Mouse (Mus musculus) CD8-positive naive resting alpha-beta T cell, adult 2 months (primary cell): ENCODE measurements around the gene Rnaseh2b.

ENCODE experiments used
- DNase-seq, 2 experiments: peaks; one replicate each; pipeline ENCODE4 v3.0.0; 2022; ENCODE audit warnings: low read depth in 2 of 2, low spot score in 2 of 2

Rnaseh2b gene

DNA sequence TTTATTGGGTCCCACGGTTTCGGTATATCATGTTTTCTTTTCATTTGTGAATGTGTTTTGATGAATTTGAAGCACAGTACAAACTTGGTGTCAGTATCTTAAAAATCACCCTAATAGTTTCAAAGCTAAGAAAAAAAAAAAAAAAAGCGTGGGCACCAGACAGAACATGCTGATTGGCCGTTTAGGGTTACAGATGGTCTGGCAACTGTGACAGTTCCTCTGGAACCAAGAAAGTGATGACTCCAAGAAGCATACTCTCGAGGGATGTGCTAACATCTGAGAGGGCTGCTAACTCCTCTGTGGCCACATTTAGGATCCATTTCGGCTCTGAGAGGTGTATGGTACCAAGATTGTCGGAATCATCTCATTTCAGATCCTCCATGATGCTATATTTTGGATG is 62.8 kb downstream of the Rnaseh2b start:
- DNase-seq = no peak

DNA sequence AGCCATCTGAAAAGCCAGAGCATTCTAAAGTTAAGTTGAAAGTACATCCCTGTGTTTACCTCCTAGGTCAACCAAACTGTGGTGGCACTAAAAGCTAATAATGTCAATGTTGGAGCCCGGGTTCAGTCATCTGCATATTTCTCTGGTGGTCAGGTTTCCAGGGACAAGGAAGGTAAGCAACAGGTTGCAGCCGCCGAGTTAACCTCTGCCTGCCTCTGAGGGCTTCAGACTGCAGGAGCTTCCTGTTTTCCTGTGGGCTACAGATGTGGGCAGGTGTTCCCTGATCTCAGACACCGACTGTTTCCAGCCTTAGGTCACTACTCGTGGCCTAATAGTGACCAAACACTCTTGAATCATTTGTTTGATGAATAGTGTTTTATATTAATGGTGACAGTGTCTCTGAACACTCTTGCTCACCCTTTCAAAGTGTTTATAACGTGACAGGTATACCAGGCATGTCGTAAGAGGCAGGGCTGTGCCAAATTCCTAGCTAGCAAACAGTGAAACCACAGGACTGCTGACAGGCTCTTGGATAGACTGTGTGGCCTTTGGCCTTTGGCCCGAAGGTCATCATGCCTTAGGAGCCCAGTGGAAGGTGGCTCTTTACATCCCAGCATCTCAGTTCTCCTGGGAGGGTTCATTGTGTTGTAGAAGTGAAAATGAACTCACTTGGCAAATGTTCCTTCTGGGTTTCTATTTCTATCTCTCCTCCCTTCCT is 69.0 kb downstream of the Rnaseh2b start:
- no peak for DNase-seq

DNA sequence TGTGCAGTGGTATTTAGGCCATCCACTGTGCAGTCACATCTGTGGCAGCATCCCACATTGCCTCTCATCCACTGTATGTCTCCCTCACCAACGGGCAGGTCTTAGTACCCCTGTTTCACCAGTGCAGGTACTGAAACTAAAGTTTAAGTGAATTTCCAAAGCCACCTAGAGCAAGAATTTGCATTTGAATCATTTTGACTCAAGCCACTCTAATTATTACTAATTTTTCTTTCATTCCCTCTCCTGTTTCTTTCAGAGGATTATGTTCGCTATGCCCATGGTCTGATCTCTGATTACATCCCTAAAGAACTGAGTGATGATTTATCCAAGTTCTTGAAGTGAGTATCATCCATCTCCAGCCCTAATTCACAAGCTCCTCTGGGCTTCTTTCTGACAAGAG is 71.4 kb downstream of the Rnaseh2b start:
- no peak for DNase-seq

DNA sequence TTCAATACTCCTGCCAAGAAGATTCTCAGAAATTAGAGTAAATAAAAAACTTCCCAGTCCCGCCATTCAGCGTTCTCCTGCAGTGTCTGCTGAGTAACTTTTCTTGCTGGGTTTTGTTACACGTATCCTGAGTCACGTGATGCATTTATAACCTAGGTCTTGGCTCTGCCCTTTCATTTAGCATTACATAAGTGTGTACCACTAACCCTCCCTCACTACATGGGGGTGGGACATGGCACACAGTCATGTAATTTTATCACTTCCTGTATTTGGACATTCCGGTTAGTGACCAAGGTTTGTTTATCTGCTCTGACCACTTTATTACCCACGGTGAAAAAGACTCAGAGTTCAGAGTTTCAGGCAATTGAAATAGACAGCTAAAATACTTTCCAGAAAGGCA is 78.4 kb downstream of the Rnaseh2b start:
- no peak for DNase-seq

DNA sequence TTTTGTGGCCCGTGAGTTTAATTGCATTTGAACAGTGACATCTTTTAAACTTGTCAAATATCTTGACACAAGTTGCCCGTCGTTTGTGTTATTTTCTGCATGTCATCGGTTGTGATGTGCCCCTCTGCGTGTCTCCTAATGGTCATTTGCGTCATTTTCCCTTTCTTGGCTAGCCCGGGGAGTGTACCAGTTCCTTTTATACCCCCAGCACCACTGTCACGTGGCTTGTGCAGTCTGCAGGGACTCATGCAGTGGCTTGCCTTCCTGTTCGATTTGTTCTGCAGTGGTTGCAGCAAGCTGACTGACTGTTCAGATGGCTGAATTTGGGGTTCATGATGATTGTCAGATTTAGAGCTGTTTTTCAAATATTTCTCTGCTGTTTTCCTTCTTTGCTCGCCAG is 81.6 kb downstream of the Rnaseh2b start:
- DNase-seq = no peak

DNA sequence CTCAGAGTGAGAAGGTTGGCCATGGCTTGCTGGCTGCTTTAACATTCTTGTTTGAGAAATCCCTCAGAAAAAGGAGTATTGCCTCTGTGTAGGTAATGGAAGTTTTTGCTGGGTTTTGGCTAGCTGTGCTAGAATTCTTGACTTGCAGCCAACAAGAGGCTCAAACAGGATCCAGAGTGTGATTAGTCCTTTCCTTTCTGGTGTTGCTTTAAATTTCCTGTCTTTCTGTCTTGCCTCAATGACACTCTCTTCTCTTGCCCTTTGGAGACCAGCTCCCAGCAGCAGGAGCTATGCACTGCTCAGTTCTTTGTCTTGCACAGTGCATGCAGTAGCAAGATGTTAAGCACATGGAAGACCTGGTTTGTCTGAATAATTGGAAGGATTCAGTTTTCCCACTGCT is 83.3 kb downstream of the Rnaseh2b start:
- DNase-seq = no peak

DNA sequence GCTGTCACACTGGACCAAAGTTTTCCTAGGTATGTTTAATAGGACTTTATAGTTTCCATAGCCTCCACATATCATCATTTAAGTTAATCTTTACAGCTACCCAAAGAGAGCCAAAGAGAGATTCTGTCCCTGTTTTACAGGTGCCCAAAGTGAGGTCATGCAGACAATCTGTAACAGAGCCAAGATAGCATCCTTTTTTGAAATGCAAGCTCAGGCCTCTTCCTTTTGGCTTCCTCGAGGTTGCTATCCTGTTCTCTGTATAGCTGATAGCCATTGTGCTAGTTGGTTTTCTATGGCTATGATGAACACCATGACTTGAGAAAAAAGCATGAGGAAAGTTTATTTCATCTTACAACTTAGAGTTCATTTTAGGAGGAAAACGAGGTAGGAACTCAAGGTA is 83.7 kb downstream of the Rnaseh2b start:
- no peak for DNase-seq

DNA sequence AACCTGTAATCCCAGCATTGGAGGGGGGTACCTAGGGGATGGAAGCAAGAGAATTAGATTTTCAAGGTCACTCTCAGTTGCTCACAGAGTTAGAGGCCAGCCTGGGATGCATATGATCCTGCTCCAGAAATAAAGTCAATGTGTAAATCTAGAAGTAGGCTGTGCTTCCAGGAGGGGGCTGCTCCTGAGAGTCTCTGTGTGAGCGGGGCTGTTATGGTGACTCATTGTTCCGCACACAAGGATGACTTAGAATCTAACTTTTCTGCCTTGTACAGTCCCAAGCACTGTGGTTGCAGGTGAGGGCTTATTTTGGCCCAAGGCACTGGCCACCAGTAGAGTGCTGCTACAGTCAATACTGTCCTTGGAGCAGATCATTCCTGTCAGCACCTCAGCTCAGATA is 87.0 kb downstream of the Rnaseh2b start:
- no peak for DNase-seq

DNA sequence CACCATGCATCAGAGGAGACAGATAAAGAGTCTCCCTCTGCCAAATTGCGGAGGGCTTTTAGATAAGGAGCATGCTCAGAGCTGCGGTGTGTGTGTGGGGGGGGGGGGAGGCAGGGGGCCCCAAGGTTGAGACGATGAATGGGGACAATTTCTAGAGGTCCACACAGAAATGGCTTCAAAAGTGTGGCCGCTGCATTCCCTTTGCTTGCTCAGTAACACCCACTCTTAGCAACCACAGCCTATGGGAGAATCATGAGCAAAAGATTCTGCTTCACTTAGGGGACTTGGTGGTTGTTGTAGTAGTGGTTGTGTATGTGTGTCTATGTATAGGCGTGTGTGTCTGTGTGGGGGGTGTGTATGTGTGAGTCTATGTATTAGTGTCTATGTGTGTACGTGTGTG is 88.2 kb downstream of the Rnaseh2b start:
- DNase-seq = no peak

DNA sequence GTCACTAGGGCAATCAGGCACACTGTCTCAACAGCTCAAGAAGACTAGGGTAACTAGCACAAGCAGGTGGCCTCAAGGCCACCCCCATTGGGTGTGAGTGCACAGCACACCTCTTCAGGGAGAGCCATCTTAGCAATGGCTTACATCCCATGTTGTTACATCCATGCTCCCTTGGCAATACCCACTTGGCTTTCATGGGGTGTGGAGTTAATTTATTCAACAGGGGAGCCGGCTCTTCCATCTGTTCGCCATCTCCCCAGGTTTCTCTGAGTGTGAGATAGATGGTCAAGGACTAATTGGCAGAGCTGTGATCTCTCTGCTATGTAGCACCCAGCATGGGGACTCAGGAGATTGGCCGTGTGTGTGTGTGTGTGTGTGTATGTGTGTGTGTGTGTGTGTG is 90.7 kb downstream of the Rnaseh2b start:
- no peak for DNase-seq

DNA sequence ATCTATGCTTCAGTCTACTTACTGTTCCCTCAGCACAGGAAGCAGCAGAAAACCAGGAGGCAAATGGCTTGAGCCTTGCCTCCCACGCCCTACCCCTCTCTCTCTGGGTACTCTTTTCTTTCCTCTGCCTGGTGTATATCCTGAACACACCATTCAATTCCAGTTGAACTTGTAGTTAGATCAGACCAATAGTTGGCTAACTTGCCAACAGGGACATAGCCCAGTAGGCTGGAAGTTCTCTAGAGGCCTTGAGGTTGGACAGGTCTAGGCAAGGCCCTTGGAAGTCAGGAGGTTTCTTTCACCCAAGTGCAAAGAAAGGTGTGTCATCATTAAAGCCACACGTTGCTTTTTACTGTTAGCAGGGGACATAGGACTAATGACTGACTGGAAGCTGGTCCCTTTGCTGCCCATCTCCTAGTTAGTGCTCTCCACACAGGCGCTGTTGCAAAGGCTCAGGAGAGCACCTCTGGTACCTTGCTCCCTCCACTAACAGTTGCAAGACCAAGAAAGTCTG is 91.5 kb downstream of the Rnaseh2b start:
- no peak for DNase-seq

DNA sequence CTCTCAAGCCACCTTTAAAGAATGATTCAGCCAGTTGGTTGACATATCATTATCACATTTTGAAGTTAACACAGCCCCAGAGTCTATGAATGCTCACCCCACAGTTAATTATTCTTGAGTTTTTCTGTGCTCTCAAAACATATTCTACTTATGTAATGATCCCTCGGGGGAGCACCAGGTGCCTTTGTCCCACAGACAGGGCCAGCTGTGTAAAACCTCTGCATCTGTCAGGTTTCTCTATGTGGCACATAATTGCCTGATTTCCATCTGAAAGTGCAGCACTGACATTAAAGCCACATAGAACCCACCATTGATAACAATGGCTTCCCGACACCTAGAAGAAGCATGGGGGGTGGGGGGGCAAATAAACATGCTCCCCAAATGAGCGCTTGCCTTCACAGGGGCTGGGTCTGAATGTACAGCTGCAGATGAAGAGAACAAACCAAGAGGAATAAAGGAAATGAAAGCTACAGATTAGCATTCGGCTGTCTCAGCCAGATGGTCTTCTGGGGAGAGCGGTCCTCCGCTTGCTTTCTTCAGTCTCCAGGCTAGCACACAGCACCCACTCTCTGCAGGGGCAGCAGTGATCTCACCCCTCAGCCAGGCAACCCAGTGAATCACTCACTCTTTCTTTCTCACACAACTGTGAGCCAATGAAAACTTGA is 96.8 kb downstream of the Rnaseh2b start:
- no peak for DNase-seq

DNA sequence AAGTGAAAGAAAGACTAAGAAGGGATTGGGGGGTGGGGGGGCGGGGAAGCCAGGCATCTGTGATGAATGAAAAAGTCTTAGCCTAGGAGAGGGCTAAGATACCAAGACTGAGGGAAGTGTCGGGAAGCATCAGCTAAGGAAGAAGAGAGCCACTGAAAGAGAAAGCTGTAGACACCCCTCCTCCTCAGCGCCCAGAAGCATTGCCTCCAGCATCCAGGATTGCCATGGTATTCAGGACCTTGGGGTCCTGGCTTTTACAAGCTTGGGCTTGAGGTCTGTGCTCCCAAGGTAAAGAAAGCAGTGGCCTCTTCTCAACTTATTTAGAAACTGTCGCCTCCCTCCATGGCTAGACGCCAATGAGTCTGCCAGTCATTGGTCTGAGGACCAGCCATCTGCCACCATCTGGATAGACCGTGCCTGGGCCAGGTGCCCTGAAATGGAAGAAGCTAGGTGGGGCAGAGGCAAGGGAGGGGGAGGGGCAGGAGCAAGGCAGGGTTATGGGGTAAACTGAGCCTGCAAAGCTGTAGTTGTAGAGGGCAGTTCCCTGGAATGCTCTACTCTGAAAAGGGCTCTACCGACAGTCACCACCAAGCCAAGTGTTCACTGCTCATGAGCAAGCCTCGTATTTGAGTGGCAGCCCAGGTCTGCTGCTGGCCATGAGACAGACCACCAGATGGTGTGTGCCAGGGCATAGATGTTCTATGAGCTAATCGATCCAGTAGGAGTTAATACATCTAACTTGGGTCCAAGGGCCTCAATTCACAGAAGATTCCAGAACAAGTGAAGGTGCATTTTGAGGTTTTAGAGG is 97.5 kb downstream of the Rnaseh2b start:
- no peak for DNase-seq

DNA sequence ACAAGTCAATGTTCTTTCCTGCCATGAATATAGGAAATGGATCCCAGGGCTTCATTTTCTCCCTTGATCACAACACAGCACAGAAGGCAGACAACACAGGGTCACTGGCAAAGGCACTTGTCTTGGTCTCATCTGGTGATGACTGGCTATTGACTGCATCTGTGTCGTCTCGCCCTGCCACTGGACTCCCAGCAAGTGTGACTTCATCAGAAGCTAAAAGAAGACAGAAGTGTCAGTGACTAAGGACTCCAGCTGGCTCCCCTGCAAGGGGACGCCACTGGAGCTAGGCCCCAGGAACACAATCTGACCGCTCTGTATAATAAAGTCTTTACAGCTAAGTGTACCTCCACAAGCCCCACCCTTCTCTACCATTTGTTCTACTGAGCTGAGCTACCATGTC is 100.4 kb downstream of the Rnaseh2b start:
- no peak for DNase-seq

DNA sequence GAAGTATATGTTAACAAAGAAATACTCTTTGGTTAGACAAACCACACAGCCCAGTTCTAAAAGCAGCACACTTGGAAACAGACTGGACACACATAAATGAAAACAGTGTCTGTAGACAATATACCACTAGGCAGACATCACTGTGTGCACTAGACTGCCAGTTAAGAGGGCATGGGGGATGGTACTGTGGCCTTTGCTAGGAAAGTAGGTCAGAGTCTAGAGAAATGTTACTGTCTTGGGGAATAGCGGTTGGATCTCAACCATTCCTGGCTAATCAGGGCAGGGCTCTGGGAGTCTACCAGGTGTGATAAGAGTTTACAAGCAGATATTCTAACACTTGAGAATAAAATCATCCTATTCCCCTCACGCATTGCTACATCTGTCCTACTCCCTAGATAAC is 103.0 kb downstream of the Rnaseh2b start:
- no peak for DNase-seq

DNA sequence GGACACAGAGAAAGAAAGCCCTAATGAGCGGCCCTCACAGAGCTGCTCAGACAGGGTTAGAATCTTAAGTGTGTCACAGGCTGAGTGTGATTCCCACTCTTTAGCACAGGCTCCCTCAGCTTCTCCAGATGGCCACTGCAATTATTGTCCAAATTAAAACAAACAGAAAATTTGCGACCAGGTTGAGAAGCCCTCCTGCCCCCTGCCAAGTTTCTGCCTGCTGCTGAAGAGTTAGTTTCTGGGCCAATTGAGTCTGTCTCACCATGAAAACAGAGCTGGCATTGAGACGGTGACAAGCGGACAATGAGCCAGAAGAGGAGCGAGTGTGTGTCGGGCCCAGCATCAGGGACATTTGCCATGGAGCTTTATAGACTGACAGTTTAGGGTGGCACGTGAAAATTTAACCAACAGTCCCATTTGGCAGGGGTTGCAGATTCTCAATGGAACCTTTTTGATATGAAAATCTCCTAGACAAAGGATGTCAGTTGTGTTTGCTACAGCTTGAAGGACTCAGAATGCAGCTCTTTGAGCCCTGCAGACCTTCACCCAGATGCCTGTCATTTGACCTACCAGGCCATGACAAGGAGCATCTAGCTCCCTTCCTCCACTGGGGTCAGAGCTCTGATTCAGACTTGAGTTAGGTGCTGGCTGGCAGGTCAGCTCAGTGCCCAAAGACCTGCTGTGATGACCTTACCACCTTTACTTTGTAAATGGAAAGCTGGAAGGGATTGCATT is 123.8 kb downstream of the Rnaseh2b start:
- no peak for DNase-seq

DNA sequence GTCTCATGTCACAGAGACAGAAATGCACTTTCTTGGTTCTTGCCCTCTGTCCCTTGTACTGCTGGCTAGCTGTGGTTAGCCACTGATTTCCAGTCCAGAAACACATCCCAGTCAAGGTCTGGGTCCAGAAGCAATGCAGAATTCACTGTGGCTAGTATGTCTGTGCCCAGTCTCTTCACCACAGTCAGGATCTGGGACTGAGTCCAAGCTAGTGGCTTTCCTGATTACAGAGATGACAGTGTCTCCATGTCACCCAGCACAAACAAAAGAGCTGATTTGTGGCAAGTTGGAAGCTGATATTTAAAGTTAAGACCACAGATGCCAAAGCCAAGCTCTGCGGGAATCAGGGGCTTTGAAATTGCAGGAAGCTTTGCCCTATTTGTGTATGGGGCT is 124.3 kb downstream of the Rnaseh2b start:
- no peak for DNase-seq

DNA sequence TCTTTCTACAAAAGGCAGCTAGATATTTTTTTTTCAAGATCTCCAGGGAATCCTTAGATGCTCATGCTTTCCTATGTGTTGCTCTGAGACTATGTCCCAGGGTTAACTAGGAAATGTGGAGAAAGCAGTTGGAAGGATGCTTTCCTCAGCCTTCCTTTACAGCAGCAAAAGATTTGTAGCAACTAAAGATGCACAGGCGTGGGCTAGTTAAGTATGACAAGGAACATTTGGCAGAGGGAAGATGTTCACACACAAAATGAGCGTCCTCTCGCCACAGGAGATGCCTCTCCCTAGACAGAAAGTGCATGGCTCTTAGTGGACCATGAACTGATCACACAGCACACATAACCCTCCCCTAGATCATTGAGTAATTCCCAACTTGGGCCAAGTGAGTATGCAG is 125.1 kb downstream of the Rnaseh2b start:
- no peak for DNase-seq

DNA sequence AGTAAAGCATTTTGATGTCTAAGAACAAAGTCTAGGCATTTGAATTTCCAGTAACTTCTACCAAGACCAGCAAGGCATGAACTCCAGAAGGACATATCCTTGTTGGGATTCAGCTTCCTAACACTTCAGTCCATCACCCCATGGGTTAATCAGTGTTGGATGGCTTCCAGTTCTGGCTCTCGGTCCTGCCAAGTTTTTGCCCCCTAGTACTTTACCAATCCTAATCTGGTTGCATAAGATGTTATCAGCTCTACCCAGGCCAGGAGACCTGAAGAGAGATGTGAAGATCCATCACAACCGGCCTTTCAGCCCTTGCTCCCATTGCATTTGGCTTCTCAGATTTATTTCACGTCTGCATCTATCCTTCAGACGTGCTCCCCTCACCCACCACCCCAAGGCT is 129.9 kb downstream of the Rnaseh2b start:
- no peak for DNase-seq
